Mouse (Mus musculus) liver, embryonic 16.5 days (tissue): Measurements from ENCODE around the gene Camk1. TPM values are rescaled to one million over a fixed set of nuclear protein-coding genes. Genes with fewer than 3 reads are reported as not detected.

ENCODE experiments used
- ATAC-seq: fragments of 200-750 bp; cut with Nextera tagmentation; 2 replicates; pipeline ENCODE4 v1.8.0; 2017; ENCODE audit warnings: low read depth, mild to moderate bottlenecking, moderate number of reproducible peaks, moderate library complexity
- H3K27ac ChIP-seq: fragments of 300-500 bp; sonication (generic); 2 replicates; pipeline ENCODE4 v1.5.1; 2014; ENCODE audit warnings: mild to moderate bottlenecking, low read length
- H3K27me3 ChIP-seq: fragments of 300-500 bp; sonication (generic); 2 replicates; pipeline ENCODE4 v1.6.1; 2014; ENCODE audit warnings: low read depth, low read length, mixed read lengths; ENCODE audit not compliant: control insufficient read depth, insufficient read depth
- H3K36me3 ChIP-seq: fragments of 300-500 bp; sonication (generic); 2 replicates; pipeline ENCODE4 v1.6.1; 2014; ENCODE audit warnings: mild to moderate bottlenecking; ENCODE audit not compliant: control insufficient read depth, insufficient read depth
- H3K4me1 ChIP-seq: fragments of 300-500 bp; sonication (generic); 2 replicates; pipeline ENCODE4 v1.6.1; 2014; ENCODE audit warnings: low read depth, low read length, mixed read lengths; ENCODE audit not compliant: control insufficient read depth
- H3K4me2 ChIP-seq: fragments of 300-500 bp; sonication (generic); 2 replicates; pipeline ENCODE4 v1.6.1; 2014; ENCODE audit warnings: low read depth, low read length, mixed read lengths
- H3K4me3 ChIP-seq: fragments of 300-500 bp; sonication (generic); 2 replicates; pipeline ENCODE4 v1.5.1; 2014; ENCODE audit warnings: low read depth, mild to moderate bottlenecking, low read length
- H3K9ac ChIP-seq: fragments of 300-500 bp; sonication (generic); 2 replicates; pipeline ENCODE4 v1.6.1; 2014; ENCODE audit warnings: low read depth, low read length
- H3K9me3 ChIP-seq: fragments of 300-500 bp; sonication (generic); replicated peaks from 2 replicates; pipeline ENCODE4 v1.6.1; 2016; ENCODE audit warnings: low read length; ENCODE audit not compliant: control insufficient read depth
- WGBS: fragments of 180-500 bp; shearing (Covaris S2); extraction: QIAGEN DNeasy Blood & Tissue Kit; methylation state at CpG from one replicate; pipeline ENCODE4 v1.1.7; 2014; ENCODE audit not compliant: insufficient replicate concordance; 5-methylcytosine and 5-hydroxymethylcytosine counted together
- polyA plus RNA-seq: library from polyadenylated mRNA; unstranded; fragments of >200 nt; fragmentation: Nextera tagmentation; extraction: Ambion mirVana; gene quantifications from 2 replicates; pipeline ENCODE4 v1.2.1, GENCODE M21; 2015

Gene Camk1
- polyA plus RNA-seq, 1 experiment from 2014 or later = 19.7 TPM

DNA sequence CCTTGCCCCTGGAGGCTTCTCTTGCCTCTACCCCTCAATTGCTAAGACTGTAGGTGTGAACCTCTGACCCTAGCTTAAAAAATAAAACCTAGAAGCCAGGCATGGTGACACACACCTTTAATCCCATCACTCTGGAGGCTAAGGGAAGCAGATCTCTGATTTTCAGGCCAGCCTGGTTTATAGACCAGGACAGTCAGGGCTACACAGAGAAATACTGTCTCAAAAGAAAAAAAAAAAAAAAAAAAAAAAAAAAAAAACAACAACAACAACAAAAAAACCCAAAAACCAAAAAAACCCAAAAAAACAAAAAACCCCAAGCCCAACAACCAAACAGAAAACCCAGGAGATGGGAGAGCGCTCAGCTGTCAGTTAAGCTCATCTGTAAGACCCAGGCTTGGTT is 23.8 kb upstream of the Camk1 start:
- no peaks in the 10 kb centered on the region for H3K9me3 ChIP-seq

GRCm38 (mm10) chr6:113366639-113367038 is 22.9 kb upstream of the Camk1 start:
- Histone ChIP-seq H3K36me3 (peaks cover 10% of the 10 kb centered on the region), H3K4me3 (no peak overlapping the region), H3K9me3 (no peaks in the 10 kb centered on the region), H3K27me3 (no peaks in the 10 kb centered on the region), H3K4me2 (no peak overlapping the region), H3K27ac (no peak overlapping the region), H3K9ac (no peak overlapping the region), H3K4me1 (no peaks in the 10 kb centered on the region)
- WGBS = 74% methylated on average over 6 of the region's 6 CpGs
- no peak for ATAC-seq

More for the DNA sequence above, 23.8 kb upstream of the Camk1 start:
- Histone ChIP-seq H3K4me1 (no peaks in the 10 kb centered on the region; the same call in 1 of the 2 replicates), H3K4me3 (no peak overlapping the region), H3K4me2 (no peak overlapping the region), H3K27me3 (no peaks in the 10 kb centered on the region), H3K36me3 (peaks cover 11% of the 10 kb centered on the region), H3K9ac (no peak overlapping the region), H3K27ac (no peak overlapping the region)
- 87% methylated on average over 1 of the region's 1 CpGs for WGBS
- ATAC-seq = no peak

DNA sequence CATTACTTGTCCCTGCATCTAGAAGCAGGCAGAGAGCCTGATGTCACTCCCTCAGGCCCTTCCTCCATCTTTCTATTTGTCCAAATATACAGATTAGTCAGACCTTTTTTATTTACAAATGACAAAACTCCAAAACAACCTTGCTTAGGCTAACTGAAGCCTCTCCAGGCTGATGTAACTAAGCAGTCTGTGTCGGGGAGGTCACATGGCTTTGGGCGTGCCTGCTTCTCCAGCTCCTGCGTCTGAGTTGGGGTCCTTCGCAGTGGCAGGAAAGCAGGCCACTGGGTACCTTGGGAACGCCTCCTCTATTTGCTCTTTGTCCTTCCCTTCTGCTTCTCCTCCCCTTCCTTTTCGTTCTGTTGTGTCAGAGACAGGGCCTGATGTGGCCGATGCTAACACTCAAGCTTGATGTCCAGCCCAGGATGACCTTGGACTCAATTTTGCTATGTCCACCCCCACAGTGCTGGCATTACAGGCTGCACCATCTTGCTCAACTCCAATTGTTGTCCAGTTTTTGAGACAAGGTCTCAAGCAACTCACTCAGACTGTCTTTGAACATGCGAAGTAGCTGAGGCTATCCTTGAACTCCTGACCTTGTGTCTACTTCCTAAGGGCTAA is 20.8 kb upstream of the Camk1 start:
- H3K36me3 ChIP-seq = no peaks in the 10 kb centered on the region; the same call in none of the 2 replicates
- no peaks in the 10 kb centered on the region for H3K9me3 ChIP-seq
- H3K9ac ChIP-seq = no peak overlapping the region
- no peak overlapping the region for H3K27ac ChIP-seq
- no peak for ATAC-seq
- H3K27me3 ChIP-seq = no peaks in the 10 kb centered on the region
- no peak overlapping the region for H3K4me3 ChIP-seq
- 64% methylated on average over 8 of the region's 8 CpGs for WGBS
- no peaks in the 10 kb centered on the region for H3K4me1 ChIP-seq
- no peak overlapping the region for H3K4me2 ChIP-seq

DNA sequence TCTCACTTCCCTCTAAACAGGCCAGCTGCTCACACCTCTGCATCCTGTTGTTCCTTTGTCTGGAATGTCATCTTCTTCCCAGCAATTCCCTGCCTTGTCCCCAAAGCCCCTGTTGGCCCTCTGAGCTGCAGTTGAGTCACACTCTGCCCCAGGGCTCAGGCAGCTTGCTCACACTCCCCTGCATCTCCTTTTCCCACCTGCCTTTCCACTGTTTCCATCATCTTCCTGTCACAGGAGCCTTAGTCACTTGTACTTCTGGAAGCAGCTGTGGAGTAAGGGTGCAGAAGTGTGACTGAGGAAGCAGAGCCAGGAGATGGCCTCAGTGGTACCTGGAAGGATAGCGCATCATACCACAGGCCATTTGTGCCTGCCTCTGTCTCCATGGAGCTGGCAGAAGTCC is 18.5 kb upstream of the Camk1 start:
- Histone ChIP-seq H3K4me3 (no peak overlapping the region), H3K27ac (no peak overlapping the region), H3K9ac (no peak overlapping the region), H3K4me2 (no peak overlapping the region), H3K36me3 (no peaks in the 10 kb centered on the region), H3K9me3 (no peaks in the 10 kb centered on the region), H3K4me1 (no peaks in the 10 kb centered on the region), H3K27me3 (no peaks in the 10 kb centered on the region)
- WGBS = 84% methylated on average over 1 of the region's 1 CpGs
- no peak for ATAC-seq

DNA sequence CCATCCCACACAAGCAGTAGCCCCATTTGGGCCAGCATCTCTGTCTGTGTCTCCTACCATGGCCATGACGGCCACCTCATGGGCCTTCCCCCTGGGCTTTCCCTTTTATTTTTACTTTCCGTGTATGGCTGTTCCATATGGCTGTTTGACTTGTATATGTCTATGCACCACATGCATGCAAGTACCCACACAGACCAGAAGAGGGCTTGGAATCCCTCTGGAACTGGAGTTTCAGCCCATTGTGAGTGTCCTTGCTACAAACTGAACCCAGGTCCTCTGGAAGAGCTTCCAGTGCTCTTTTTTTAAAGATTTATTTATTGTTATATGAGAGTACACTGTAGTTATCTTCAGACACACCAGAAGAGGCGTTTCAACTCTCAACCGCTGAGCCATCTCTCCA is 17.7 kb upstream of the Camk1 start:
- H3K4me1 ChIP-seq = no peaks in the 10 kb centered on the region
- H3K9me3 ChIP-seq = no peaks in the 10 kb centered on the region
- H3K4me3 ChIP-seq = no peak overlapping the region
- no peaks in the 10 kb centered on the region for H3K36me3 ChIP-seq
- H3K4me2 ChIP-seq = no peak overlapping the region
- no peaks in the 10 kb centered on the region for H3K27me3 ChIP-seq
- 67% methylated on average over 4 of the region's 4 CpGs for WGBS
- no peak overlapping the region for H3K9ac ChIP-seq
- H3K27ac ChIP-seq = no peak overlapping the region
- no peak for ATAC-seq

GRCm38 (mm10) chr6:113353696-113354095 is 9.9 kb upstream of the Camk1 start:
- Histone ChIP-seq H3K27me3 (no peaks in the 10 kb centered on the region), H3K27ac (no peak overlapping the region), H3K36me3 (no peaks in the 10 kb centered on the region), H3K9ac (no peak overlapping the region), H3K4me1 (no peaks in the 10 kb centered on the region; the same call in 1 of the 2 replicates), H3K4me3 (no peak overlapping the region), H3K4me2 (no peak overlapping the region), H3K9me3 (no peaks in the 10 kb centered on the region)
- 36% methylated on average over 3 of the region's 3 CpGs for WGBS
- ATAC-seq = no peak

GRCm38 (mm10) chr6:113352820-113353219 is 9.0 kb upstream of the Camk1 start:
- Histone ChIP-seq H3K27me3 (no peaks in the 10 kb centered on the region), H3K36me3 (no peaks in the 10 kb centered on the region)
- WGBS = 58% methylated on average over 3 of the region's 3 CpGs

DNA sequence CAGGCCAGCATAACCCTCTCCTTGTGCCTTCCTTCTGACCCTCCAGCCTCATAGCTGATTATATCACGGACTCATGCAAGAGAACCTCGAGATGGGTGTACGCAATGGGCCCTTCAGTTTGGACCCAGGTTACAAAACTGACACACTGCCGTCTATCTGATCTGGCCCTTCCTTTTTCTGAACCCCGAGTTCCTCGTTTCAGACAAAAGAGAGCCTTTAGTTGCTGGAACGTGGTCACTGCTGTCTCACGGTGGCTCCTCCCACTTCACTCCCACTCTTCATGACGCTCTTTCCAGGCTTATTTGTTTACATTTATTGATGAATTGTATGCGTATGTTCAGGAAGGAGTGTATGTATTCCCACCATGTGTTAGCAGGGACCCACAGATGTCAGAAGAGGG is 7.9 kb upstream of the Camk1 start:
- H3K9me3 ChIP-seq = no peaks in the 10 kb centered on the region
- H3K27me3 ChIP-seq = no peaks in the 10 kb centered on the region
- no peak overlapping the region for H3K4me2 ChIP-seq
- H3K4me3 ChIP-seq = no peak overlapping the region
- H3K9ac ChIP-seq = no peak overlapping the region
- no peak overlapping the region for H3K27ac ChIP-seq
- H3K36me3 ChIP-seq = no peaks in the 10 kb centered on the region
- H3K4me1 ChIP-seq = no peaks in the 10 kb centered on the region; the same call in 1 of the 2 replicates
- 22% methylated on average over 10 of the region's 10 CpGs for WGBS
- no peak for ATAC-seq

More at GRCm38 (mm10) chr6:113352820-113353219, 9.0 kb upstream of the Camk1 start:
- Histone ChIP-seq H3K4me3 (no peak overlapping the region), H3K9me3 (no peaks in the 10 kb centered on the region), H3K27ac (no peak overlapping the region), H3K4me2 (no peak overlapping the region), H3K4me1 (no peaks in the 10 kb centered on the region; the same call in 1 of the 2 replicates), H3K9ac (no peak overlapping the region)
- ATAC-seq = no peak

DNA sequence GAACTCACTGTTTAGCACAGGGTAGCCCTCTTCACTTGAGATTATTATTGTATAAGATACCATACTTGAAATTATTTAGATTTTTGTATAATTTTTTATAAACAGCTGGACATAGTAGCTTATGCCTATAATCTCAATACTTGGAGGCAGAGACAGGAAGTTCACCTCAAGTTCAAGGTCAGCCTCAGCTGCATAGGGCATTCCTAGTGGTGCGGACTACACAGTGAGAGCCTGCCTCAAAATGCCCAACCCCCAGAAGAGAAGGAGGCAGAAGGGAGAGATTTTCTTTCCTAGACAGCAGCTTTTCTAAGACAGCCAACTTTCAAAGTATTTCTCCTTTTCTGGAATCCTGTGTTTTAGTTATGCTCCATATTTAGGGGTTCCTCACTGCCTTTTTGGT is 7.4 kb upstream of the Camk1 start:
- Histone ChIP-seq H3K36me3 (no peaks in the 10 kb centered on the region), H3K9ac (no peak overlapping the region), H3K27me3 (no peaks in the 10 kb centered on the region), H3K4me3 (no peak overlapping the region), H3K27ac (no peak overlapping the region), H3K4me1 (no peaks in the 10 kb centered on the region; the same call in 1 of the 2 replicates), H3K4me2 (no peak overlapping the region), H3K9me3 (no peaks in the 10 kb centered on the region)
- WGBS = 72% methylated on average over 1 of the region's 1 CpGs
- no peak for ATAC-seq
